Mouse (Mus musculus) stomach, embryonic 16.5 days (tissue): ENCODE data around the gene Serpine1. TPM values are rescaled to one million over a fixed set of nuclear protein-coding genes. Genes with fewer than 3 reads are reported as not detected.
"Not testable (repeated sequence)": the region's sequence is repeated elsewhere in the genome, so short reads cannot be mapped to it uniquely, and the experiment has no call there.

ENCODE experiments used
- ATAC-seq: fragments of 200-750 bp; cut with Nextera tagmentation; 2 replicates; pipeline ENCODE4 v1.8.0; 2017; ENCODE audit warnings: moderate number of reproducible peaks, moderate TSS enrichment; ENCODE audit not compliant: insufficient read depth, low FRiP score
- H3K27ac ChIP-seq: fragments of 300-500 bp; sonication (generic); 2 replicates; pipeline ENCODE4 v1.5.1; 2014; ENCODE audit warnings: low read length
- H3K27me3 ChIP-seq: fragments of 300-500 bp; sonication (generic); 2 replicates; pipeline ENCODE4 v1.6.1; 2014; ENCODE audit warnings: low read length, control low read depth, mixed read lengths; ENCODE audit not compliant: control insufficient read depth, insufficient read depth
- H3K36me3 ChIP-seq: fragments of 300-500 bp; sonication (generic); 2 replicates; pipeline ENCODE4 v1.6.1; 2014; ENCODE audit warnings: low read length; ENCODE audit not compliant: control insufficient read depth, insufficient read depth
- H3K4me1 ChIP-seq: fragments of 300-500 bp; sonication (generic); 2 replicates; pipeline ENCODE4 v1.6.1; 2014; ENCODE audit warnings: low read length, control low read depth, mixed read lengths; ENCODE audit not compliant: control insufficient read depth, insufficient read depth
- H3K4me2 ChIP-seq: fragments of 300-500 bp; sonication (generic); 2 replicates; pipeline ENCODE4 v1.6.1; 2014; ENCODE audit warnings: low read depth, low read length, mixed read lengths
- H3K4me3 ChIP-seq: fragments of 300-500 bp; sonication (generic); replicated peaks from 2 replicates; pipeline ENCODE4 v1.5.1; 2014; ENCODE audit warnings: mild to moderate bottlenecking, low read length
- H3K9ac ChIP-seq: fragments of 300-500 bp; sonication (generic); 2 replicates; pipeline ENCODE4 v1.6.1; 2014; ENCODE audit warnings: low read length
- H3K9me3 ChIP-seq: fragments of 300-500 bp; sonication (generic); replicated peaks from 2 replicates; pipeline ENCODE4 v1.6.1; 2016; ENCODE audit warnings: low read length, control low read depth; ENCODE audit not compliant: control insufficient read depth
- WGBS: fragments of 180-500 bp; shearing (Covaris S2); extraction: QIAGEN DNeasy Blood & Tissue Kit; methylation state at CpG from one replicate; pipeline ENCODE4 v1.1.7; 2014; 5-methylcytosine and 5-hydroxymethylcytosine counted together
- polyA plus RNA-seq: library from polyadenylated mRNA; unstranded; fragments of >200 nt; fragmentation: Nextera tagmentation; extraction: Ambion mirVana; gene quantifications from 2 replicates; pipeline ENCODE4 v1.2.1, GENCODE M21; 2015

Gene Serpine1
- 0.24 and 0.45 TPM in 2 replicates for polyA plus RNA-seq

DNA sequence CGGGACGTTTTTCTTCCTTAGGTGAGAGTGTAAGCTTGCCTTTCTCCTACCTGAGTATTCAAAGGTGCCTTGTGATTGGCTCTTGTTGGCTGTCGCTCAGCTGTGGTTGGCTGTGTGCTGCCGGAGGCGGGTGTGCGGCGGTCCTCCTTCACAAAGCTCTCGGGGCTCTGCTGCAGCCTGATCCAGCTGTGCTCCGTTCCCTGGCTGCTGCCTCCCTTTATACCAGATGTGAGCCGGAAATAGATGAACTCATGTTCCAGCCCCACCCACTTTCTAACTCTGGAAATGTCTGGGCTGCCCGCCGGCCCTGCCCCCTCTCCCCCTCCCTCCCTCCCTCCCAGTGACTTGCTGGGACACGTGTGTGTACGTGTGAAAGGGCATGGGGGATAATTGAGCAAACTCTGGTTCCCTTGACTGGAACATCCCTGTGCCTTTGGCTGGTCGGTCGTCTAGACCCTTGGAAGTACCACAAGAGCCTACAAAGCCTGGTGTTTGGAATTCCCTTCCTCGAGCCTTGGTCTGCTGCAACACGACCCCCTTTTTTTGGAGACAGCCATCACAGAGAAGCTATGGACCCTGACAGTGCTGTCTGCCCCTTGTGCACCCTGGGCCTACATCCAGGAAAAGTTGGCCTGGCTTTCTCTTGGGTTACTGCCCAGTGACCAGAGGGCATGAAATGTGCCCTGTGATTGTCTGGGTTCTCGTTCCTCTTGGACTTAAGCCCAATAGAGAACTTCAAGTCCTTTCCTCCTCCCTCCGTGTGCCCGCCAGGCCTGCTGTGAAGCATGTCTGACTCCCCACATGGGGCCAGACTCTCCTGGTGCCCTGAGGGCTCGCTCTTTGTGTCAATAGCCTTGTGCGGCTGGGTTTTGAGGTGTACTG is at the start of gene Serpine1:
Serpine1 (minus strand) TSS at position 190 of the 882 bp plus-strand sequence.
- Histone ChIP-seq H3K4me2 (peak within 1 kb of the TSS; percentile 44), H3K36me3 (no peaks in the 10 kb centered on the region), H3K9me3 (no peaks in the 10 kb centered on the region), H3K27ac (peak within 1 kb of the TSS; percentile 86), H3K9ac (peak within 1 kb of the TSS; percentile 37; the same call in 1 of the 2 replicates), H3K4me3 (peak within 1 kb of the TSS; percentile 17), H3K27me3 (no peaks in the 10 kb centered on the region), H3K4me1 (peaks cover 31% of the 10 kb centered on the region)
- ATAC-seq = peak; percentile 91
- WGBS = 15% methylated on average over 23 of the region's 23 CpGs

GRCm38 (mm10) chr5:137121280-137121679 is 49.2 kb upstream of the Serpine1 start:
- no peaks in the 10 kb centered on the region for H3K36me3 ChIP-seq
- 70% methylated on average over 4 of the region's 4 CpGs for WGBS
- no peak overlapping the region for H3K9ac ChIP-seq
- no peak overlapping the region for H3K4me2 ChIP-seq
- no peak overlapping the region for H3K27ac ChIP-seq
- H3K4me1 ChIP-seq = peaks cover 12% of the 10 kb centered on the region
- H3K9me3 ChIP-seq = no peaks in the 10 kb centered on the region
- H3K27me3 ChIP-seq = no peaks in the 10 kb centered on the region
- no peak overlapping the region for H3K4me3 ChIP-seq
- ATAC-seq = no peak

- peaks cover 4% of the 10 kb centered on the region for H3K36me3 ChIP-seq
- H3K9ac ChIP-seq = no peak overlapping the region
- H3K27me3 ChIP-seq = no peaks in the 10 kb centered on the region
- peaks cover 21% of the 10 kb centered on the region for H3K4me1 ChIP-seq
- 82% methylated on average over 4 of the region's 4 CpGs for WGBS
- no peak overlapping the region for H3K27ac ChIP-seq
- no peak for ATAC-seq
- H3K4me2 ChIP-seq = no peak overlapping the region
- 0 out of 2 replicates have a peak, but pooled peaks cover 2% of the 10 kb centered on the region for H3K9me3 ChIP-seq
- H3K4me3 ChIP-seq = no peak overlapping the region
These were observed 46.8 kb upstream of the Serpine1 start for GRCm38 (mm10) chr5:137118878-137119277.

GRCm38 (mm10) chr5:137117994-137118393 is 45.9 kb upstream of the Serpine1 start:
- H3K9ac ChIP-seq, H3K9me3 ChIP-seq, H3K4me3 ChIP-seq, H3K27me3 ChIP-seq, ATAC-seq, H3K4me2 ChIP-seq, H3K27ac ChIP-seq: not testable (repeated sequence)
- Histone ChIP-seq H3K36me3 (peaks cover 11% of the 10 kb centered on the region), H3K4me1 (peaks cover 17% of the 10 kb centered on the region)
- 89% methylated on average over 3 of the region's 3 CpGs for WGBS

DNA sequence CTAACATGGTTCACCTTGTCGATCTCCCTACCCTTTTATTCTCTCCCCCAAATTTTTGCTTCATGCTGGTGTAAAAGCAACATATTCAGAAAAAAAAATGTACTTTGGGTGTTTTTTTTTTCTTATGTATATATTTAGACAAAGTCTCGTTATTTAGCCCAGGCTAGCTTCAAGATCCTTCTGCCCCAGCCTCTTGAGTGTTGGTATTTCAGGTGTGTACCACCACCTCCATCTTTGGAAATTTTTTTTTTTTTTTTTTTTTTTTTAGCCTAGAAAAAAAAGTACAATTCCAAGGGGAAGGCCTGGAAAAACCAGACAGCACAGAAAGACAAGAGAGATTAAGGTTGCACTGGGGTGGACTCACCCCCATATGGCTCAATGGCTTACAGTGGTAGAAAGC is 44.9 kb upstream of the Serpine1 start:
- no peak overlapping the region for H3K4me3 ChIP-seq
- 71% methylated on average over 2 of the region's 2 CpGs for WGBS
- 0 out of 2 replicates have a peak, but pooled peaks cover 2% of the 10 kb centered on the region for H3K9me3 ChIP-seq
- H3K4me1 ChIP-seq = peaks cover 14% of the 10 kb centered on the region
- no peaks in the 10 kb centered on the region for H3K27me3 ChIP-seq
- H3K9ac ChIP-seq = no peak overlapping the region
- 0 out of 2 replicates have a peak overlapping the region, but pooled peaks have one; percentile 64 for H3K4me2 ChIP-seq
- no peak for ATAC-seq
- H3K27ac ChIP-seq = no peak overlapping the region
- peaks cover 17% of the 10 kb centered on the region for H3K36me3 ChIP-seq

DNA sequence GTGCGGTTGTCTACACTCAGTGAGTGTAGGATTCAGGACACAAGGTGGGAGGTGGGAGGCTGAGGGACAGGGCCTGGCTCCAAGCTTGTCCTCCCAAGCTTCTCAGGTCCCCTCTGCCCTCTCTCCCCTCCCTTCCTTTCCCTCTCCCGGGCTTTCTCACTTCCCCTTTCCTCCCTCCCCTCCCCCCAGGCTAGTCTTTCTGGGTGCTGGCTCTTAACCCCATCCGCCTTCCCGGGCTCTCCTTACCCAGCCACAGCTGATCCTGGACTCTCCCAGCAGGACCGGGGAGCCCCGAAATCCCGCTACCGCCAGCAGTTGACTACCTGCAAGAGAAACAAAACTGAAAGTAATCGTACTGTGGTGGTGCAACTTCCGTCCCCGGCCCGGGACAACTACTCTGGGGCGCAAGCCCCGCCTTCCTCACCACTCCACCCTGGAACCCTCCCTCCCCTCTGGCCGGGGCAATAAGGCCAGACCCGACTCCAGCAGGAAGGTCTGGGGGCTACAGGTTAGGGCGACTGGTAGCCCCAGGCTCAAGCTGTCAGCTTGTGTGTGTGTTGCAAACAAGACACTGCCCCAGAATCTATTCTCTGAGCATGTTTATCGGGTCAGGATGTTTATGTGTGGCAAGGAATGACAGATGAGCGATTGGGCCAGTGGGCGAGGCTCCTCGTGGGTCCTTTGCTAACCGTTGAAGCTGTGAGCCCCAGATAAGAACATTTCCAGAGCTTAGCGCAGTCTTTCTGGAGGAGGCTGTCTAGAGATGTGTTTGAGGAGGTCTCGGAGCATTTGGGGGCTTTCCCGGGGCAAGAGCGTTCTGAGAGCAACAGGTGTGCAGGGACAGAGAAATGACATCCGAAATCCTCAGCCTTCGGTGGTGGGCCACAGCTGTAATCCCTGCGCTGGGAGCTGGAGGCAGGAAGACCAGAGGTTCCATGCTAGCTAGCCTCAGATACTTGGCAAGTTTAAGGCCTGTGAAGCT is 44.1 kb upstream of the Serpine1 start, which contains the start of gene Trim56:
Trim56 (minus strand) TSS at position 344 of the 982 bp plus-strand sequence.
- 3% methylated on average over 29 of the region's 29 CpGs for WGBS
- H3K4me2 ChIP-seq = peak within 1 kb of the TSS; percentile 64
- ATAC-seq = peak; percentile 85

DNA sequence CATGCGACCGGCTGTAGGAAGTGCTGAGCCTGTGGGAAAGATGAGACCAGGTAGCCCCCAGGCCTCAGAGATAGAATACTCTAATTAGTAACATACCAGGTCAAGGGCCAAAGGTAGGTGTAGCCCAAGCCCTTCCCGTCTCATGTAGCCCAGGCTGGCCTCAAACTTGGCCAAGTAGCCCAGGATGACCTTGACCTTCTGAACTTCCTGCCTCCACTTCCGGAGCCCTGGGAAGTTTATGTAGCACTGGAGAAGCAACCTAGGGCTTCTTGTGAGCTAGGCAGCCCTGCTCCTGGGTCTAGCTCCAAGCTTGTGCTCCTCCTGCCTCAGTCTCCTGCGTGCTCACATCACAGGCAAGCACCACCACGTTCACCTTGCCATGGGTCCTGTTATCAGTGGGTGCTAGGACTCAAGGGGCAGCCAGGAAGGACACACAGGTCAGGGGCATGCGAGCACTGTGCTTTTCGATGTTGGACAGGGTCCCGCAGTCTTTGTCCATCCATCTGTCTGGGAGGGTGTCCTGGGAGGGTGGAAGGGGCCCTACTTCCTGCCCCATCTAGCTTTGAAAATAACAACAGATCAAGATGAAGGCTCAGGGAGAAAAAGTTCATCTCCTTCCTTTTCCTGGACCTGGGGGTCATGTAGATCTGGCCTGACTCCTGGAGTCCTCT is 43.0 kb upstream of the Serpine1 start:
- Histone ChIP-seq H3K9ac (peak overlapping the region; percentile 84), H3K27me3 (no peaks in the 10 kb centered on the region), H3K36me3 (peaks cover 23% of the 10 kb centered on the region), H3K27ac (peak overlapping the region; percentile 63), H3K4me3 (peak overlapping the region; percentile 71), H3K4me2 (peak overlapping the region; percentile 64), H3K4me1 (peaks cover 14% of the 10 kb centered on the region), H3K9me3 (0 out of 2 replicates have a peak, but pooled peaks cover 2% of the 10 kb centered on the region)
- WGBS = 65% methylated on average over 9 of the region's 9 CpGs
- ATAC-seq = no peak

More for the DNA sequence above, 44.1 kb upstream of the Serpine1 start, which contains the start of gene Trim56:
- Histone ChIP-seq H3K27me3 (no peaks in the 10 kb centered on the region), H3K36me3 (peaks cover 17% of the 10 kb centered on the region), H3K9me3 (0 out of 2 replicates have a peak, but pooled peaks cover 2% of the 10 kb centered on the region), H3K4me3 (peak within 1 kb of the TSS; percentile 71), H3K27ac (peak within 1 kb of the TSS; percentile 63), H3K9ac (peak within 1 kb of the TSS; percentile 84), H3K4me1 (peaks cover 14% of the 10 kb centered on the region)
